Mouse (Mus musculus) thymus, adult 2 months (tissue): ENCODE results near the gene Insc.

Experiments
- CTCF ChIP-seq: fragments of 200-500 bp; IDR thresholded peaks from 2 replicates; pipeline ENCODE4 v1.5.1; 2012; ENCODE audit warnings: mild to moderate bottlenecking, control low read depth, low read length, moderate library complexity, borderline replicate concordance; ENCODE audit not compliant: control insufficient read depth, poor library complexity, insufficient read depth; ENCODE audit errors: extremely low read depth
- POLR2A ChIP-seq: fragments of 200-500 bp; IDR thresholded peaks from 2 replicates; pipeline ENCODE4 v1.6.1; 2012; ENCODE audit warnings: mild to moderate bottlenecking, low read length, control low read depth, moderate library complexity; ENCODE audit not compliant: control insufficient read depth, poor library complexity, insufficient read depth; ENCODE audit errors: extremely low read depth

- no peak for TF ChIP-seq POLR2A
- TF ChIP-seq CTCF, result no peak
Measured at GRCm38 (mm10) chr7:114818351-114818750, 74.9 kb downstream of the Insc start.
